Mouse (Mus musculus) thymus, postnatal 4 days (tissue): Measurements from ENCODE around the gene Wasf1.

ENCODE experiments used
- DNase-seq: peaks from one replicate; pipeline ENCODE4 v3.0.0; 2021

The Wasf1 gene

DNA sequence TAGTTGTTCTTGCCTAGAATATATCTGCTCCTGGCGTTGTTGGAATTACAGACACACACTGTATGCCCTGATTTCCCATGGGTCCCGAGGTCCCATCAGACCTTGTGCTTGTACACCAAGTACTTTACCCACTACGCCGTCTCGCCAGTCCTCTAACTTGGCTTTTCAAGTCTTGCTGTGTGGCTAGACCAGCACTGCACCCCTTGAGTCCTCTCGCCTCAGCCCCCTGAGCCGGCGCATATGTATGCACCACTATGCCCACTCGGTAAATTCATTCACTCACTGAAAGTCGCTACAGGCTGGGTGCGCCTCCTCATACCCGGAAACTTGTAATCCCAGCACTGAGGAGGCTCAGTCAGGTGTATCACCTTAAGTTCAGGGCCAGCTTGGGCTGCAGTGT is 12.5 kb downstream of the Wasf1 start:
- DNase-seq: no peak

DNA sequence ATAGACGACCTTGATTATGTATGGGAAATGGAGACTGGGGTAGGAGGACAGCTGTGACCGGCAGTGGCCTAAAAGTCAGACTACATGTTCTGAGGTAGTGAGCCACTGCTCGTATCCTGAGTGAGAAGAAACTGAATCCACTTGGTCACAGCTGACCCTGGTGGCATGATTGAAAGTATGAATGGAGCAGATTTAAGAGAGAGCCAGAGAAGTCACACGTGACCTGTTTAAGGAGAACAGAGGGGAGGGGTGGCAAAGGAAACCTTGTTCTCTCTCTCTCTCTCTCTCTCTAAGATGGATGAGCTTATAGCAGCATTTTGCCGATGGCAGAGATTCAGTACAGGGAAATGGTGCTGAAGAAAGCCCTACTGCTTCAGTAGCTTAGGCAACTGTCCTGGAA is 13.4 kb downstream of the Wasf1 start:
- DNase-seq: no peak

DNA sequence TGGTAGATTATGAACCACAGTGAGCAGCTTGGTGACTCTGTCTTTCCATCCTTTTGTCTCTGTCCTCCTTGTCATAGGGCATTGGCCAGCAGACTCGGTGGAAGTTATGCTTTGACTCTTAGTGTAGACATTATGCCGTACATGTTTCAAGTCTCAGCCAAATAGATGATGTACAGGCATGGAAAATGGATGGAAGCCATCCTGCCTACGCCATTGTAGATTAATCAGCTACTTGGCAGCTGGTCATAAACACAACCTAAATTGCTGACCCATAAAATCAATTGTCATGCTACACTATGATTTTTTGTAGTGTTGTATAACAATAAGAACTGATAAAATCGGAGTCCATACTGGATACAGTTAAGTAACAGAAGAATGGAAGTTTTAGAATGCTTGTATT is 18.5 kb downstream of the Wasf1 start:
- DNase-seq: no peak

DNA sequence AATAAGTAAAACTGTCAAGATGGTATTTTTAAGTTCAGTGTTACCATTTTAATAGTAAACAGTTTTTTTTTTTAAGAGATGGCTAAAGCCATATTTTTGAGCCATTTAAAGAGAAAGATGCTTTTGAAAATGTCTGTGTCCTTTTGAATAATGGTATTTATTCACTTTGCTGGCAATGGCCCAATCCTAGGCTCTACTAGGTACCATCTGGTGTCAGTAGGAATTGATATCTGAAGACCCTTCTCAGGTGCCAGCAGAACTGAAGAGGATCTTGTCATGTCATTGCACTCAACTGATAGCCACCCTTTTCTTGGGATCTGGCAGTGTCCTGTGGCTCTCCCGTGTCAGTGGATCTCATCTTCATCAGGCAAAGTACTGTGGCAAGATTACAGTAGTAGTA is 22.9 kb downstream of the Wasf1 start:
- no peak for DNase-seq

DNA sequence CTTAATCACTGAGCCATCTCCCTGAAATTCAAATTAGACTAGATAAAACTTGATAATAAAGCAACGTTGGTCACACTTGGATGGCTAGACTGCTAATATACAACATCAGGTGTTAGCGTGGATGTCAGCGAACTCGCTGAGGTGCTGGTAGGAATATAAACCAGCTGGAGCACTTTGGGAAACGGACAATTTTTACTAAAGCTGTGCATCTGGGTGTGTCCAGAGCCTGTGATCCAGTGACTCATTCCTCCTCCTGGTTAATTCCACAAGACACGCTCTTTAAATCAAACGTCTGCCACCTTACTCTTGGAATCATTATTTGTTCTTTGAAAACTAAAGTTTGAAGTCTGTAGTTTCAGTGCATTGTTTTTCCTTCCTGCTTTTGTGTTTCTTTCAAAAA is 23.5 kb downstream of the Wasf1 start:
- no peak for DNase-seq

DNA sequence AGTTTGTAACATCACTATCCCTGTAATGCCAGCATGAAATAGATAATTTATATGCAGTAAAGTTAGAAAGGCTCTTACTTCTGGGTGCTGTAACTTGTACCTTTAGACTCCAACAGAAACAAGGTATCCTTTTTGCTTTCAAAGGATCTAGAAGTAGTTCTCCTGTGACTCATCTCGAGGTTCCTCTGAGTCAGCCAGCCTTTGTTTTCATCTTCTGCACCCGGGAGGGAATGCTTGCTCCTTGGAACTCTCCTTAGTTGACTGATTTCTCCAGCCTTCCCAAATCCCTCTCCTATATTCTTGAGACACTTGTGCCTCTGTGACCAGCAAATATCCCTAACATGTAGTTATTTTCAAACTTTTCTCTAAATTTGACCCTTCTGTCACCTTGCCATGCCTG is 25.3 kb downstream of the Wasf1 start:
- no peak for DNase-seq

DNA sequence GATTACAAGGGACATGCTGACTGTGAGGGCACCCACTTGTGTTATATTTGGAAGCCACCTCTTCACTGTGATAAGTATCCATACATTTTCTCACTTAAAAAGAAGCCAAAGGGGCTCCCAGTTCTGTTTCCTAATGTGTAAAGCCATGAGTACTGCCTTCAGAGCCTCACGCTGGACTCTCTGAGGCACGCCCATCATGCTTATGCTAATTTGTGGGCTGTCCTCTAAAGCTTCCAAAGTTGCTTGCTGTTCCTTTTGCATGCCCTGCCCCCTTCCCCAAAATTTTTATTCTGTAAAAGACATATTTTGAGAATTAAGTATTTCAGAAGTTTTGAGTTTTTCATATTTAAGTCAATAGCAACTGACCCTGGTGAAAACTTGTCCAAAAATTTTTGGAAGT is 27.5 kb downstream of the Wasf1 start:
- DNase-seq: no peak

DNA sequence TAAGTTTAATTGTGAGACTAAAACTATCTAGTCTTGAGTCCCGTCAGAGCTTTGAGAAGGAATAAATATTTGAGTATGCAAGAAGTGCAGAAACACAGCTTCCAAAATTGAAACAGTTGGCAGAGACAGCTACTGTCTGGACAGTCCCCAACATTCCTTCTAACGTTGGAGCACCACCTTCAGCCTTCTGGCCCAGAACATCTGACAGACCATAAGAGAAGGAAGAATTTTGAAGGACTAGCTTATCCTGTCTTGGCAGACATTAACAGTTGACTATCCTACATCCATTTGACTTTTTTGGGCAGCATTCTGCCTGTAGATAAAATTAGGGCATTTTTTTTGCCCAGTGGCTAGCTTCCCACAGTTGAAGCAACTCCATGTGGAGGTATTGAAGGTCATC is 32.0 kb downstream of the Wasf1 start:
- DNase-seq: no peak

DNA sequence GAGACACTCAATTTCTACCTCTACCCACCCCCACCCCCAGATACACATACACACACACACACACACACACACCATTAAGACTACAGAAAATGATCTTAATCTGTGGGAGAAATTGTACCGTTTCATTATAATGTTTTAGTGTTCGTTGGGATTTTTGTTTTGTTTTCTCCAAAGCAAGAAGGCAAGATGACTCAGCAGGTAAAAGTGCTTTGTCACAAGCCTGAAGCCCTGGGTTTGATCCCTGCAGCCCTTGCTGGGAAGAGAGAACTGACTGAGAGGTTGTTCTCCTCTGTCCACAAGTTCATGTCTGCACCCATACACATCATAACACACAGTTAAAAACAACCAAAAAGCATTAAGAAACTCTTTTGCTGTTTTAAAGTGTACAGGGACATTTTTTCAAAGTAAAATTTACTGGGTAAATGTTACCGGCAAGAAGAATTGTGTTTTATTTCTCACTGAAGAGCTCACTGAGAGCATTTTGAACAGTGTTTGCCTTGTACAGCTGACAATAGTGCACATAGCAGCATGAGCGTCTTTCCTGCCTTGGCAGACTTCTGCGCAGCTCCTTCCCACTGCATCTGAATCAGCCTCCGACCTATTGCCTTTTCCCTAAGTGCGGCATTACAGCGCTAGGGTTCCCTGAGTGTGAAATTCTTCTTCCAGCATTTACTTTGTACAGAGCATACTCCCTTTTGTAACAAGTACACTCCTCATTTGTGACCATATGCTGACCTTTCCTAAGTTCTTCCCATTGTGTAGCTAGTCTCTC is 35.6 kb downstream of the Wasf1 start:
- DNase-seq: no peak

DNA sequence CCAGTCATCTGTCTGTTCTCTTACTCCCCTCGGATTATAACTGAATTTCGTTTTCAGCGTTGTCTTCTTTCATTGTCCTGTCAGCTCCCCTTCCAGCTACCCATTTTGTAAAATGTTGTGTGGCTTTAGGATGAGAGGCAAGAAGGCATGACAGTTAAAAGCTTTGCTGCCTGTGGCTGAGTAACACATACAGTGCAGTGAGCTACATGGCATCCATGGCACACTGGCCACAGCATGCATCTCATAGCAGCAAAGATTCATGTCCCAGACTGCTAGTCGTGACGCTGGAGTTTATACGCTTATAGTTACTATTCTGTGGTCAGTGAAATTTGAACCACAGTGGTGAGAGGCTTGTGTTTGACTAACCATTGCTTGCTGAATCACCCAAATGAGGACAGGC is 36.2 kb downstream of the Wasf1 start:
- DNase-seq: no peak

DNA sequence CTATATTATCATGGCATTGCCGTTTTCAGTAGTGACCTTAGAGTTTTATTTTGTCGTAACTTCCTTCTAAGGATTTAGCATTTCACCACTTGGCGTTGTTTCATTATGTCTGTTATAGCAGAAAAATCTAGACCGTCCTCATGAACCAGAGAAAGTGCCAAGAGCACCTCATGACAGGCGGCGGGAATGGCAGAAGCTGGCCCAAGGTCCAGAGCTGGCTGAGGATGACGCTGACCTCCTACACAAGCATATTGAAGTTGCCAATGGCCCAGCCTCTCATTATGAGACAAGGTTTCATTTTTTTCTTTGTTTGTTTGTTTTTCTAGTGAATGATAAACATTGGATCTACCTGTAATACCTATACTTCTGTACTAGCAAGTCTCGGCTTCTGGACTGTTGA is 49.7 kb downstream of the Wasf1 start:
- no peak for DNase-seq

DNA sequence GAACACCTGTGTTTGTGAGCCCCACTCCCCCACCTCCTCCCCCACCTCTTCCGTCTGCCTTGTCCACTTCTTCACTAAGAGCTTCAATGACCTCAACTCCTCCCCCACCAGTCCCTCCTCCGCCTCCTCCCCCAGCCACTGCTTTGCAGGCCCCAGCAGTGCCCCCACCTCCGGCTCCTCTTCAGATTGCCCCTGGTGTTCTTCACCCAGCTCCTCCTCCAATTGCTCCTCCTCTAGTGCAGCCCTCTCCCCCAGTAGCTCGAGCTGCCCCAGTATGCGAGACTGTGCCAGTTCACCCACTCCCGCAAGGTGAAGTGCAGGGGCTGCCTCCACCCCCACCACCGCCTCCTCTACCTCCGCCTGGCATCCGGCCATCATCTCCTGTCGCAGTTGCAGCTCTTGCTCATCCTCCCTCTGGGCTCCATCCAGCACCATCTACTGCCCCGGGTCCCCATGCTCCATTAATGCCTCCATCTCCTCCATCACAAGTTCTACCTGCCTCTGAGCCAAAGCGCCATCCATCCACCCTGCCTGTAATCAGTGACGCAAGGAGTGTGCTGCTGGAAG is 53.0 kb downstream of the Wasf1 start:
- DNase-seq: no peak

DNA sequence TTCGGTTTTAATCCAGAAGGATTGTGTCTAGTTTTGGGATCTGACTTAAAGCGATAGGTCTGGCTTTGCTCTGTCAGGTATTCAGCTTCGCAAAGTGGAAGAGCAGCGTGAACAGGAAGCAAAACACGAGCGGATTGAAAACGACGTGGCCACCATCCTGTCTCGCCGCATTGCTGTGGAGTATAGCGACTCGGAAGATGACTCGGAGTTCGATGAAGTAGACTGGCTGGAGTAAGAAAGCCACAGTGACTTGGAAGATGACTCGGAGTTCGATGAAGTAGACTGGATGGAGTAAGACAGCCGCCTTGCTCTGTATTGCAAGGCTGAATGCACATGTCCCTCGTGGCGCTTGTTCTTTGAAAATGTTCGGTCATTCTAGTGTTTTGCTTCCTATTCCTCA is 54.3 kb downstream of the Wasf1 start:
- DNase-seq: no peak

DNA sequence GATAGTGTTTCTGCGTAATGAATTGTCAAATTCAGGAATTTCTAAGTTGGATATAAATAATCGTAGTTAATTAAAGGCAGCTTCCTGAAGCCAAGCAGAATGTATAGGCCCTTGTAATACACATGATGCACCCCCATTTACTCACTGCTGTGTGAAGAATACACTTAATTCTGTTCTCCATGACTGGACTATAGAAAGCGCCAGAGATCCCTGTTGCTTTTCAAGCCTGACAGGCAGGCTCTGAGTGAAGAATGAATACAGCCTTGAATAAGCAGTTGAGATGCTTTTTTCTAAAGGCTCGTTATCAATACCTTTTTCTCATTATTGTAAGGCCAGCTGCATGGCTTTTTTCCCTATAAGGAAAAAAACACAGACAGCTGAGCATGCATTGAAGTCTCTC is 59.4 kb downstream of the Wasf1 start:
- DNase-seq: no peak

DNA sequence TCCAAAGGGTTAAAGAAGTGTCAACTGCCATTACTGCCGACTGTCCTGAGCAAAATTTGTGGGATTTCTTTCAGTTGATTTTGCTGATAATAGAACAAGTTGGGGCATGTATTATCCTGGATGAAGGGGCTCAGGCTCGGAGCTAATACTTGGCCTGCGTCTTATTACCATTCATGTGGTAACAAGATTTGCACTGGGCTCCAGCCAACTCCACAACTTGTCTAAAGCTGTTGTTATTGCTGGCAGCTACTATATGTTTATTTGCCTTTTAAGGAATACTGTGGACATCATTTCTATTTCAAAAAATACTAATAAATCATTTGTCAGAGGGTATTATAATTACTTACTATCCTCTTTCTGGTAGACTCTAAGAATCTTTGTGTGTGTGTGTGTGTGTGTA is 66.9 kb downstream of the Wasf1 start:
- no peak for DNase-seq

DNA sequence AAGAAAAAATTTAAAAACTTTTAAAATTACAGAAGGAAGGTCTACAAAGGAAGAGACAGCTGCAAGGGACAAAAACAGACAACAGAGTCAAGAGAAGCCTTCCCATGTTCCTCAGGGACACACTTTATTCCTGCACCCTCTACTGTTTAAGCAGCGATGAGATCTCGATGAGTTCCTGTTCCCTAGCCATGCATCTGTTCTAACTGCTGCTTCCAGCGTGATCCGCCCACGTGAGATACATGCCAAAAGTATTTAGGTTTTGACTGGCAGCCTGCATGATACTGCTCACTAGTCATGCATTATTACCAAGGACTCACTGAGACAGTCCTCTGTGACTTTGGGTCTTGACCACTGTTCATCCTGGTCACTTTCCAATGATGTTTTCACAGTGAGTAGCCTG is 72.9 kb downstream of the Wasf1 start:
- DNase-seq: no peak

DNA sequence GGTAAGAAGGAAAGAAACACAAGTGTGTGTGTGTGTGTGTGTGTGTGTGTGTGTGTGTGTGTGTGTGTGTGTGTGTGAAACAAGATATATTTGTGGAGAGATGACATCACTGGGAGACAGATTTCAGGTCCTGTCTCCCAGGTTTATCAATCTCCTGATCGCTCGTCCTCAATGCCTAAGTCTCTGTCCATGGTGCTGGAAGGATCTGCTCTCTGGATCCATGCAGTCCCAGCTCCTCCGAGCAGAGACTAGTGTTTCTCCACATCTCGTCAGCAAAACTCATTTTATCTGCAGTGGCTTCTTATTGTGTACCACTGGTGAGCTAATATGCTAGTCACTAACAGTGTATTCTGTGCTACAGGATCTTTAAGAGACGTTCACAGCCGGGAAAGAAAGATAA is 78.1 kb downstream of the Wasf1 start:
- DNase-seq: no peak

DNA sequence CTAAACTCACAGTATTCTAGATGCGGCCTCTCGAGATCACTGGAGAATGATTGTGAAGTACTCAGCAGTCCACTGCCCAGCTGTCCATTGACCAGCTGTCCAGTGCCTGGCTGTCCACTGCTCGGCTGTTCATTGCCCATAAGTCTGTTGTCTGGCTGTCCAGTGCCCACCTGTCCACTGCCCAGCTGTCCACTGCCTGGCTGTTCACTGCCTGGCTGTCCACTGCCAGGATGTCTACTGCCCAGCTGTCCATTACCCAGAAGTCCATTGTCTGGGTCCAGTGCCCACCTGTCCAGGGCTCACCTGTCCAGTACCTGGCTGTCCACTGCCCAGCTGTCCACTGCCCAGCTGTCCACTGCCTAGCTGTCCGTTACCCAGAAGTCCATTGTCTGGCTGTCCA is 78.7 kb downstream of the Wasf1 start:
- DNase-seq: no peak

DNA sequence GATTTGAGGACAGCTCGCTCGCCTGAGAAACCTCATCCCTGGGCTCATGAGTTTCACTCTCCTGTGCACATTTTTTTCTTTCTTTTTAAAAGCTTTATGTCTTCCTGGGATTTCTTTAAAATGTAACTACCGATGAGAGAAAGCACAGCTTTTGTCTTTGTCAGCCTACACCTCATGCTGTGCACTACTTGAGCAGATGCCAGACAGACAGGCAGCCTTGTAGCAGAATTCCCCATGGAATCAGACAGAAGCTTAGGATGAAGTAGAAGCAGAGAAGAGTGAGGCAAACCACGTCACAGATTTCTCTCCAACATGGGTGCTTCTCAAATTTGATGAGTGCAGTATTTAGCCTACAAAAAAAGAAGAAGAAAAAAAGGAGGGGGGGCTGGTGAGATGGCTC is 81.3 kb downstream of the Wasf1 start:
- DNase-seq: no peak

DNA sequence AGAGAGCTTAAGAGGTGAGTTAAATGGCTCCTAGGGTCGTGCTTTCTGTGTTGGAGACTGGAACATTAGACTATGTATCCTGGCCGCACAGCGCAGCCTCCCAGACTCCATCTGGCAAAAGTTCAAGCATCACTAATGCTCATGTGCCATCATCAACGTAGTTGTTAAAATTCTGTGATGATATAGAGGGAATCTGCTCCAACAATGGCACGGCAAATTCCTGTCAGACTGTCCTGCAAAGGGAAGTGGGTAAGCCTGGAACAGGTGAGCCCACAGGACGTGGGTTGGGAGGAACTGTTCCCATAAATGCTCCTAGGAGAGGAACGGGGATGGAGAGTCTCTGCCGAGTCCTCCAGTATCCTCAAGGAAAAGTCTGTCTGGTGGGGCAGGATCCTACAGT is 85.3 kb downstream of the Wasf1 start:
- no peak for DNase-seq

DNA sequence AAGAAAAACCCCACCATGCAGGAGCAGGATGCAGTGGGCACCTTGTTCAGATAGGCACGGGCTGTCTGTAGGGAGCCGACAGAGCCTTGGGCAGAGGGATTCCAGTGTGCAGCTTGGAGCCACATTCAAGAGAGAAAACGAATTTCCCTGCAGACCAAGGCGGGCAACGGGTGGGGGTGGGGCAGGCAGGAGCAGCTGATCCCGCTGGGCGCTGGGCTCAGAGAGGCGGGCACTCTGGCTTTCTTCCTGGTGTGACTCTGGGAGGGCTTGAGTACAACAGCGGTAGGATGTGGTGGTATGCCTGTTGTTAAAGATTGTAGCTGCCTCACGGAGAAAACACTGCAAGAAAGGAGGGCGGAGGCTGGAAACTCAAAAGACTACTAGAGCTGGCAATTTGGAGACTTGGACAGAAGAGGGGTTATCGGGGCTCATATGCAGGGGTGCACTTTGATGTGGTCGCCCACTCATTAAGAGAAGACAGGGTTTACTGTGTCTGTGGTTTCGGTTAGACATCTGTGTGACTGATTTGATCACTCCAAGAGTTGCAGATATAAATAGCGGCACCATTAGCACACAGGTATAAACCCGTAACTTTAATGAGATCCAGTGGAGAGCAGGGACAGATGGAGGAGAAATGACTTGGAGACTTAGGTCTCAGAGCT is 86.2 kb downstream of the Wasf1 start:
- no peak for DNase-seq

DNA sequence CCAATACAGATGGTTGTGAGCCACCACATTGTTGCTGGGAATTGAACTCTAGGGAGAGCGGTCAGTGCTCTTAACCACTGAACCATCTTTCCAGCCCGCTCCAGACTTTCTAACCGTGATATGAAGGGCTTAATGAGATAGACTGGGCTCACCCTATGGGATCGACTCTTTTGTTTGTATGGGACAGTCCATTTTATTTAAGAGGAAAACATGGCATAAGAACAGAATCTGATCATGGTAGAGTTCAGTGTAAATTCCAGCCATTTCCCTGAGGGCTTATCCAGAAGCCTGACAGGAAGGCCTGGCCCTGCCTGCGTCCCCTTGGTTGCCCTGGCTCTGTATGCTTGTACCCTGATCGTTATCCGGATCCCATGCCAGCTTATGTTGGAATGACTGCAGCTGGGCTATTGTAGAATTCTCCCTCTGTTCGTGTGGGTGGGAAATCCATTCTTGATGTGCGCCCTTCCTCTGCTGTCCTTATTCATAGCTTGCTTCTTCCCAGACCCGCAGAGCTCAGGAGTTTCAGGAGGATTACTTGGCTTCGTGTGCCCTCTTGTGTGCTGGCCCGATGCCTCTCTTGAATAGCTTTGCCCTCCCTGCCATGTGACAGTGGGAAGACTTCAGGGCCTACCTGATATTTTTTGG is 87.4 kb downstream of the Wasf1 start:
- no peak for DNase-seq

DNA sequence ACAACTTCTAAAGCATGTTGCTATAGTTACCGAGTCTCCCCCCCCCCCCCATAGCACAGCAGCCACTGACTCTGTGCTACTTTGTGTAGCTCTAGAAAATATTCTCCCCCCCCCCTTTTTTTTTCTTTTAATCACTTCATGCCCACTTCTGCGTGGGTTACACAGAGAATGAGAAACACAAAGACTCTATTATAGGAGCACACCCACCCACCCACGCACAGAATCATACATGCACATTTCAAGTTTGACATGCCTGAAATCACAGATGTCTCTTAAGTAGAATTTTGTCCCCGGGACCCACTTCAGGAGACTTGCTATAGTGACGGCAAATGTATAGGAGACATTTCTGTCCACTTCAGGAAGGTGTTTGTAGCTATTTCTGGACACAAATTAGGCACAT is 88.0 kb downstream of the Wasf1 start:
- no peak for DNase-seq

DNA sequence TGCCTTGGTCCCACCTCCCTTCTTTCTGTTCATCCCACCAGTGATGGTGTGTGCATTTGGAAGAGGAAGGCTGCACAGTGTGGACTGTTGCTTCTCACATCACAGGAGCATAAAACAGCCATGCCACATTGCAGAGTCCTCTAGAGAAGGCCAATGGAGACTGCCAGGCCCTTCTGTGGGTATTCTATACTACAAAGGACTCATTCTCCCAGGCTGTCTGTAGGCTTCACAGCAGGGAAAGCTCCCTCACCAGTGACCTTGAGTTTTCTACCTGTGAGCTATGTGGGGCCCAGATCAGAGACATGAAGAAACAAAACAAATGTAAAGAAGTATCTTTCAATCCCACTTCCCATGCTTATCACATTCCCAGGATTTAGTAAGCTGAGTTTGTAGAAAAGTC is 100.5 kb downstream of the Wasf1 start:
- no peak for DNase-seq
